Mouse (Mus musculus) intestine, embryonic 16.5 days (tissue): ENCODE measurements around the gene Bora. TPM values are rescaled to one million over a fixed set of nuclear protein-coding genes. Genes with fewer than 3 reads are reported as not detected.
A peak's percentile ranks its signal among the peaks of the same experiment; 100 is the strongest.

Experiments used
- ATAC-seq: fragments of 200-750 bp; cut with Nextera tagmentation; 2 replicates; pipeline ENCODE4 v1.8.0; 2017; ENCODE audit warnings: moderate TSS enrichment, moderate library complexity
- H3K27ac ChIP-seq: fragments of 300-500 bp; sonication (generic); 2 replicates; pipeline ENCODE4 v1.5.1; 2014; ENCODE audit warnings: mild to moderate bottlenecking, low read length
- H3K27me3 ChIP-seq: fragments of 300-500 bp; sonication (generic); replicated peaks from 2 replicates; pipeline ENCODE4 v1.6.1; 2014; ENCODE audit warnings: low read length, control low read depth, mixed read lengths; ENCODE audit not compliant: control insufficient read depth, insufficient read depth
- H3K36me3 ChIP-seq: fragments of 300-500 bp; sonication (generic); 2 replicates; pipeline ENCODE4 v1.6.1; 2014; ENCODE audit warnings: low read length, control low read depth; ENCODE audit not compliant: control insufficient read depth, insufficient read depth
- H3K4me1 ChIP-seq: fragments of 300-500 bp; sonication (generic); 2 replicates; pipeline ENCODE4 v1.6.1; 2014; ENCODE audit warnings: low read length, control low read depth, mixed read lengths; ENCODE audit not compliant: control insufficient read depth, insufficient read depth
- H3K4me2 ChIP-seq: fragments of 300-500 bp; sonication (generic); 2 replicates; pipeline ENCODE4 v1.6.1; 2014; ENCODE audit warnings: low read depth, low read length, control low read depth
- H3K4me3 ChIP-seq: fragments of 300-500 bp; sonication (generic); 2 replicates; pipeline ENCODE4 v1.5.1; 2014; ENCODE audit warnings: mild to moderate bottlenecking, low read length
- H3K9ac ChIP-seq: fragments of 300-500 bp; sonication (generic); 2 replicates; pipeline ENCODE4 v1.6.1; 2014; ENCODE audit warnings: low read depth, low read length
- H3K9me3 ChIP-seq: fragments of 300-500 bp; sonication (generic); 2 replicates; pipeline ENCODE4 v1.6.1; 2016; ENCODE audit warnings: low read length, control low read depth; ENCODE audit not compliant: control insufficient read depth
- WGBS: fragments of 180-500 bp; shearing (Covaris S2); extraction: QIAGEN DNeasy Blood & Tissue Kit; methylation state at CpG from one replicate; pipeline ENCODE4 v1.1.7; 2014; 5-methylcytosine and 5-hydroxymethylcytosine counted together
- polyA plus RNA-seq: library from polyadenylated mRNA; unstranded; fragments of >200 nt; fragmentation: Nextera tagmentation; extraction: Ambion mirVana; gene quantifications from 2 replicates; pipeline ENCODE4 v1.2.1, GENCODE M21; 2015

Gene Bora
- 47.7 and 60.1 TPM in 2 replicates for polyA plus RNA-seq

GRCm38 (mm10) chr14:99046031-99046781 lies at the start of gene Bora, which contains the start of gene Mzt1:
Bora (plus strand) TSS chr14:99046222.
Mzt1 (minus strand) TSS chr14:99046134.
- Histone ChIP-seq H3K27me3 (no peaks in the 10 kb centered on the region), H3K36me3 (no peaks in the 10 kb centered on the region)

GRCm38 (mm10) chr14:99010224-99010919 lies 35.6 kb upstream of the Bora start:
- Histone ChIP-seq H3K36me3 (no peaks in the 10 kb centered on the region), H3K4me2 (no peak overlapping the region), H3K9me3 (no peaks in the 10 kb centered on the region), H3K4me3 (no peak overlapping the region), H3K4me1 (no peaks in the 10 kb centered on the region), H3K9ac (no peak overlapping the region), H3K27ac (no peak overlapping the region), H3K27me3 (no peaks in the 10 kb centered on the region)
- ATAC-seq: no peak
- 56% methylated on average over 8 of the region's 8 CpGs for WGBS

More at GRCm38 (mm10) chr14:99046031-99046781, at the start of gene Bora, which contains the start of gene Mzt1:
- Histone ChIP-seq H3K4me1 (peaks cover 18% of the 10 kb centered on the region), H3K4me3 (peak within 1 kb of the TSS; percentile 79), H3K27ac (peak within 1 kb of the TSS; percentile 92), H3K9ac (peak within 1 kb of the TSS; percentile 90), H3K4me2 (peak within 1 kb of the TSS; percentile 68), H3K9me3 (no peaks in the 10 kb centered on the region)
- under 1% methylated on average over 78 of the region's 81 CpGs for WGBS
- peak; percentile 96 for ATAC-seq

- no peak overlapping the region for H3K9ac ChIP-seq
- no peak for ATAC-seq
- H3K9me3 ChIP-seq: no peaks in the 10 kb centered on the region
- H3K4me1 ChIP-seq: no peaks in the 10 kb centered on the region
- no peaks in the 10 kb centered on the region for H3K27me3 ChIP-seq
- H3K4me3 ChIP-seq: no peak overlapping the region
- no peak overlapping the region for H3K27ac ChIP-seq
- H3K36me3 ChIP-seq: no peaks in the 10 kb centered on the region
- 46% methylated on average over 2 of the region's 2 CpGs for WGBS
- no peak overlapping the region for H3K4me2 ChIP-seq
Measured at GRCm38 (mm10) chr14:99010920-99011313, 35.1 kb upstream of the Bora start.

- no peak overlapping the region for H3K4me2 ChIP-seq
Measured at GRCm38 (mm10) chr14:99018691-99019090, 27.3 kb upstream of the Bora start.

GRCm38 (mm10) chr14:99019136-99019808 lies 26.8 kb upstream of the Bora start:
- WGBS: 42% methylated on average over 10 of the region's 10 CpGs
- H3K36me3 ChIP-seq: no peaks in the 10 kb centered on the region
- ATAC-seq: no peak
- H3K27ac ChIP-seq: no peak overlapping the region
- H3K4me2 ChIP-seq: no peak overlapping the region
- no peaks in the 10 kb centered on the region for H3K4me1 ChIP-seq
- H3K4me3 ChIP-seq: no peak overlapping the region
- H3K27me3 ChIP-seq: no peaks in the 10 kb centered on the region
- no peak overlapping the region for H3K9ac ChIP-seq
- no peaks in the 10 kb centered on the region for H3K9me3 ChIP-seq

More at GRCm38 (mm10) chr14:99018691-99019090, 27.3 kb upstream of the Bora start:
- no peaks in the 10 kb centered on the region for H3K36me3 ChIP-seq
- H3K27ac ChIP-seq: no peak overlapping the region
- no peak overlapping the region for H3K9ac ChIP-seq
- no peaks in the 10 kb centered on the region for H3K4me1 ChIP-seq
- H3K4me3 ChIP-seq: no peak overlapping the region
- H3K27me3 ChIP-seq: no peaks in the 10 kb centered on the region
- 60% methylated on average over 7 of the region's 7 CpGs for WGBS
- ATAC-seq: no peak
- H3K9me3 ChIP-seq: no peaks in the 10 kb centered on the region

DNA sequence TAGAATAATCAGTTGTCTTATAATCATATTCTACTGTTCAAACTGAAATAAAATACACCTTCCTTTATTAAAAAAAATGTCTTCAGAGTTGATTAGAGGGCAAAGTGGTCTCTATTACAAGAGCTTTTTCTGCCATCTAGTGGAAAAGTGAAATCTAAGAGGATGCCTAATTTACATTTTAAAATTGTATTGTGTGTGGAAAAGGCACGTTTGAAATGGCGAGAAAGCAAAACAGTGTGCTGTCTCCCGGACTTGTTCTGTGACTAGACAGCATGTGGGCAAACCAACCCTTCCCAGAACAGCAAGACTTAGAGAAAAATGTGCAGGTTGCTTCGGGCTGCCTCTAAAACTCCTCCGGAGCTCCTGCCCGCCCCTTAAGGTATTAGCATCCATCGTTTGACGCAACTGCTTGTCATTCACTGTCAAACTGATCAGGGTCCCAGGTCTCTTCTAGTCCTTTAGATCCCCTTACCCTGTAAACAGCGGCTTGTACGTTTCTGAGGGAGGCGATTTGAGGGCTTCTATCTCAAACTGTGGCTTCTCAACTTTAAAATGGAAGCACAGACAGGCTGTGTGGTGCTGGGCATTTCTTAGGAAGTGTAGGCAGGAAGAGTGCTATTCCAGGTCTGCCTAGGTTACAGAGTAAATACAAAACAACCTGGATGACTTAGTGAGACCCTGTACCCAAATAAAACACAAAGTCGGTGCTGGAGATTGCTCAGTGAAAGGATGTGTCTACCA lies 23.5 kb upstream of the Bora start:
- Histone ChIP-seq H3K4me1 (no peaks in the 10 kb centered on the region), H3K4me3 (no peak overlapping the region), H3K4me2 (peak overlapping the region; percentile 20; the same call in 1 of the 2 replicates), H3K36me3 (no peaks in the 10 kb centered on the region), H3K9me3 (no peaks in the 10 kb centered on the region), H3K27me3 (no peaks in the 10 kb centered on the region), H3K9ac (no peak overlapping the region), H3K27ac (no peak overlapping the region)
- no peak for ATAC-seq
- WGBS: 43% methylated on average over 12 of the region's 12 CpGs

DNA sequence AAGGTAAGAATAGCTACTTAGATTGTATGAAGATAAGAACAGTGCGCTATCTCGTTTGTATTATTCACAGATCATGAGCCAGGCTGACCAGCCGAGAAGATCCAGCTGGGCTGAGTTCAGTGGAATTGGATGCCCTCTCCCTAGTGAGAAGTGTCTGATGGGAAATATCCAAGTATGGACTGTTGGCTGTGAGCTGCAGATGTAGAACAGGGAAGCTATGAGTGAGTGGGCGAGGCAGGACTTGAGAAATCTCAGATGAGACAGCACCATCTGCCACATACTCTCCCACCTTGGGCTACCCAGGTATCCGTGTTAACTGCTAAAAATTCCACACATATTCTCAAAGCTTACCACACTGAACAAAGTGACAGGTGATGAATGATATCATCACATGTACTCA lies 16.0 kb upstream of the Bora start:
- no peaks in the 10 kb centered on the region for H3K4me1 ChIP-seq
- no peak overlapping the region for H3K27ac ChIP-seq
- H3K9me3 ChIP-seq: no peaks in the 10 kb centered on the region
- H3K27me3 ChIP-seq: no peaks in the 10 kb centered on the region
- no peak overlapping the region for H3K4me2 ChIP-seq
- WGBS: 64% methylated on average over 5 of the region's 5 CpGs
- ATAC-seq: no peak
- H3K36me3 ChIP-seq: peaks cover 6% of the 10 kb centered on the region; the same call in 1 of the 2 replicates
- H3K4me3 ChIP-seq: no peak overlapping the region
- H3K9ac ChIP-seq: no peak overlapping the region

- Histone ChIP-seq H3K36me3 (peaks cover 6% of the 10 kb centered on the region; the same call in 1 of the 2 replicates), H3K9ac (no peak overlapping the region), H3K4me1 (no peaks in the 10 kb centered on the region), H3K27me3 (no peaks in the 10 kb centered on the region), H3K27ac (no peak overlapping the region), H3K4me2 (no peak overlapping the region), H3K4me3 (no peak overlapping the region), H3K9me3 (no peaks in the 10 kb centered on the region)
- 82% methylated on average over 5 of the region's 5 CpGs for WGBS
- peak; percentile 34; the same call in 1 of the 2 replicates for ATAC-seq
Measured at GRCm38 (mm10) chr14:99031337-99031873, 14.6 kb upstream of the Bora start.
